Mouse (Mus musculus) heart, adult 2 months (tissue): ENCODE data around the gene Il15. TPM values are rescaled to one million over a fixed set of nuclear protein-coding genes. Genes with fewer than 3 reads are reported as not detected.

ENCODE experiments used
- DNase-seq, 2 experiments: peaks; one replicate each; pipeline ENCODE4 v3.0.0; 2021
- H3K27ac ChIP-seq: fragments of 200-600 bp; 2 replicates; pipeline ENCODE4 v1.8.1; 2022
- H3K27me3 ChIP-seq: fragments of 200-500 bp; 2 replicates; pipeline ENCODE4 v1.6.1; 2012; ENCODE audit warnings: mild to moderate bottlenecking, low read length, inconsistent platforms, mixed read lengths; ENCODE audit not compliant: control insufficient read depth, insufficient read depth
- H3K36me3 ChIP-seq: fragments of 200-500 bp; 2 replicates; pipeline ENCODE4 v1.6.1; 2012; ENCODE audit warnings: low read length, inconsistent platforms; ENCODE audit not compliant: control insufficient read depth, insufficient read depth
- H3K4me1 ChIP-seq: fragments of 200-500 bp; 2 replicates; pipeline ENCODE4 v1.6.1; 2011; ENCODE audit warnings: low read length; ENCODE audit not compliant: control insufficient read depth, insufficient read depth
- H3K4me3 ChIP-seq: fragments of 200-600 bp; 2 replicates; pipeline ENCODE4 v1.8.1; 2022
- H3K79me2 ChIP-seq: fragments of 200-500 bp; replicated peaks from 2 replicates; pipeline ENCODE4 v1.6.1; 2012; ENCODE audit warnings: mild to moderate bottlenecking, inconsistent platforms, low read length, moderate library complexity, mixed read lengths; ENCODE audit not compliant: control insufficient read depth, insufficient read depth
- H3K9ac ChIP-seq: fragments of 200-500 bp; 2 replicates; pipeline ENCODE4 v1.6.1; 2012; ENCODE audit warnings: low read depth, mild to moderate bottlenecking, control low read depth, inconsistent platforms, low read length, mixed read lengths
- CTCF ChIP-seq: fragments of 200-600 bp; IDR thresholded peaks from 2 replicates; pipeline ENCODE4 v1.8.1; 2022; ENCODE audit warnings: antibody characterized with exemption, mild to moderate bottlenecking, moderate library complexity
- EP300 ChIP-seq: fragments of 200-500 bp; IDR thresholded peaks from 2 replicates; pipeline ENCODE4 v1.6.1; 2011; ENCODE audit warnings: low read depth, low read length, control low read depth; ENCODE audit not compliant: insufficient read depth
- POLR2A ChIP-seq: fragments of 200-500 bp; IDR thresholded peaks from 2 replicates; pipeline ENCODE4 v1.6.1; 2011; ENCODE audit warnings: mild to moderate bottlenecking, low read depth, low read length, control low read depth; ENCODE audit not compliant: insufficient read depth
- WGBS: fragments of 180-500 bp; shearing (Covaris S2); methylation state at CpG from one replicate; pipeline ENCODE4 v1.1.7; 2018; 5-methylcytosine and 5-hydroxymethylcytosine counted together
- intact Hi-C: fragments of 180-260 bp; cut with DNase I; formaldehyde crosslinking; loops from one replicate; pipeline ENCODE4 v1.15.1; 2025
- polyA plus RNA-seq: library from polyadenylated mRNA; depleted of rRNA; stranded (reverse); fragments of >200 nt; gene quantifications from 2 replicates; pipeline ENCODE4 v1.2.3, GENCODE M21; 2012
- total RNA-seq, 2 experiments: library from RNA; stranded (reverse); gene quantifications; 2 replicates each; pipeline ENCODE4 v1.2.3; 2021

The Il15 gene
- total and polyA plus RNA-seq, 3 experiments = 28.2 to 43.6 (median 34.3) TPM

GRCm38 (mm10) chr8:82382316-82382715, 20.7 kb downstream of the Il15 start:
- TF ChIP-seq CTCF (no peak), EP300 (no peak), POLR2A (no peak)
- no peaks in the 10 kb centered on the region; the same call in 1 of the 2 replicates for H3K79me2 ChIP-seq
- DNase-seq = no peak
- no peaks in the 10 kb centered on the region for H3K27me3 ChIP-seq
- no peak overlapping the region for H3K9ac ChIP-seq
- H3K4me3 ChIP-seq = no peak overlapping the region
- no peak overlapping the region for H3K27ac ChIP-seq
- intact Hi-C loops = no loop called here
- 73% methylated on average over 2 of the region's 2 CpGs for WGBS
- peaks cover 14% of the 10 kb centered on the region for H3K4me1 ChIP-seq
- peaks cover 39% of the 10 kb centered on the region for H3K36me3 ChIP-seq

- peaks cover 1% of the 10 kb centered on the region for H3K4me1 ChIP-seq
- no peak overlapping the region for H3K4me3 ChIP-seq
- DNase-seq = no peak
- H3K27me3 ChIP-seq = no peaks in the 10 kb centered on the region
- WGBS = 36% methylated on average over 4 of the region's 4 CpGs
- peaks cover 34% of the 10 kb centered on the region for H3K36me3 ChIP-seq
- no peak overlapping the region for H3K27ac ChIP-seq
- intact Hi-C loops = no loop called here
- TF ChIP-seq CTCF (no peak), POLR2A (no peak), EP300 (no peak)
- H3K79me2 ChIP-seq = no peaks in the 10 kb centered on the region; the same call in none of the 2 replicates
- H3K9ac ChIP-seq = no peak overlapping the region
These were observed 28.6 kb downstream of the Il15 start for GRCm38 (mm10) chr8:82374470-82374869.

- DNase-seq = no peak
- Histone ChIP-seq H3K4me3 (no peak overlapping the region), H3K36me3 (peaks cover 25% of the 10 kb centered on the region), H3K79me2 (no peaks in the 10 kb centered on the region; the same call in none of the 2 replicates), H3K27me3 (no peaks in the 10 kb centered on the region), H3K27ac (no peak overlapping the region), H3K9ac (no peak overlapping the region), H3K4me1 (peaks cover 1% of the 10 kb centered on the region)
- WGBS = 66% methylated on average over 6 of the region's 6 CpGs
- no peak for TF ChIP-seq POLR2A
- no peak for TF ChIP-seq EP300
- no peak for TF ChIP-seq CTCF
- intact Hi-C loops = no loop called here
These were observed 30.2 kb downstream of the Il15 start for GRCm38 (mm10) chr8:82372846-82373245.

- no peak overlapping the region for H3K9ac ChIP-seq
- no peak for DNase-seq
- peaks cover 1% of the 10 kb centered on the region for H3K4me1 ChIP-seq
- H3K36me3 ChIP-seq = peaks cover 21% of the 10 kb centered on the region
- peaks cover 2% of the 10 kb centered on the region; the same call in 1 of the 2 replicates for H3K79me2 ChIP-seq
- no peak overlapping the region for H3K4me3 ChIP-seq
- WGBS = 78% methylated on average over 6 of the region's 6 CpGs
- no peak overlapping the region for H3K27ac ChIP-seq
- no peak for TF ChIP-seq CTCF
- no peak for TF ChIP-seq POLR2A
- intact Hi-C loops = no loop called here
- H3K27me3 ChIP-seq = no peaks in the 10 kb centered on the region
These were observed 32.4 kb downstream of the Il15 start for GRCm38 (mm10) chr8:82370657-82371056.

- H3K27ac ChIP-seq = no peak overlapping the region
- no peak for DNase-seq
- WGBS = 67% methylated on average over 1 of the region's 1 CpGs
- 0 out of 2 replicates have a peak, but pooled peaks cover 2% of the 10 kb centered on the region for H3K79me2 ChIP-seq
- H3K27me3 ChIP-seq = no peaks in the 10 kb centered on the region
- H3K36me3 ChIP-seq = no peaks in the 10 kb centered on the region; the same call in none of the 2 replicates
- no peaks in the 10 kb centered on the region; the same call in 1 of the 2 replicates for H3K4me1 ChIP-seq
- H3K4me3 ChIP-seq = no peak overlapping the region
- TF ChIP-seq EP300 (no peak), POLR2A (no peak), CTCF (no peak)
- no peak overlapping the region for H3K9ac ChIP-seq
- intact Hi-C loops = no loop called here
These were observed 42.0 kb downstream of the Il15 start for GRCm38 (mm10) chr8:82361061-82361460.

DNA sequence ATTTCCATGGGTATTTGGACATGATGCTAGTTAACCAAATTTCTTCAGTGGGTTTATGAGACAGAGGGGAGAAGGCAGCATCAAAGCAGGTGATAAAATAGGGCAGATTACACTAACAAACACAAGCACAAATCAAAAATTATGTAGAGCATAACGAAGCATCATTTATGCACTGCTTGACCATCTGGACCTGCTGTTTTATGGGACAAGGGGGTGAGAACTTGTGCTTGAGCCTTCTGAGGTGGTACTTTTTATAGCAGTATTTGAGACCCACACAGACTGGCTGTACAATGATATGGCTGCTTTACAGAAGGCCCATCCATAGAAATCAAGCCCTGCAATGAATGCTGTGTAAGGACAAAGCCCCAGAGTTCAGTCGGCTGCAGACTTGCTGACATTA, 46.9 kb downstream of the Il15 start:
- no peak for DNase-seq
- Histone ChIP-seq H3K9ac (no peak overlapping the region), H3K4me1 (peaks cover 2% of the 10 kb centered on the region; the same call in 1 of the 2 replicates), H3K4me3 (no peak overlapping the region), H3K27ac (no peak overlapping the region), H3K27me3 (no peaks in the 10 kb centered on the region), H3K36me3 (no peaks in the 10 kb centered on the region; the same call in none of the 2 replicates), H3K79me2 (0 out of 2 replicates have a peak, but pooled peaks cover 2% of the 10 kb centered on the region)
- TF ChIP-seq CTCF (no peak), POLR2A (no peak), EP300 (no peak)
- intact Hi-C loops = no loop called here
- WGBS = 86% methylated on average over 2 of the region's 2 CpGs
